Mouse (Mus musculus): ENCODE data around the gene Spin1. TPM values are rescaled to one million over a fixed set of nuclear protein-coding genes. Genes with fewer than 3 reads are reported as not detected.

Gene Spin1
- polyA plus RNA-seq, 1 experiment from 2014 or later: 39.5 TPM

- no peak for DNase-seq (ENCODE audit: low spot score)
- 11% methylated on average over 4 of the region's 4 CpGs for WGBS
- Histone ChIP-seq H3K9me3 (ENCODE audit: control insufficient read depth, low read length) (no peaks in the 10 kb centered on the region), H3K9ac (ENCODE audit: low read depth, low read length) (no peak overlapping the region), H3K27me3 (replicated peaks; ENCODE audit: control insufficient read depth, insufficient read depth, low read length) (no peaks in the 10 kb centered on the region), H3K4me3 (ENCODE audit: low read depth, low read length) (no peak overlapping the region), H3K4me2 (peak overlapping the region; percentile 50), H3K27ac (ENCODE audit: low read depth, low read length) (0 out of 2 replicates have a peak overlapping the region, but pooled peaks have one; percentile 8), H3K4me1 (replicated peaks; ENCODE audit: control insufficient read depth, insufficient read depth, low read length) (peaks cover 38% of the 10 kb centered on the region), H3K36me3 (ENCODE audit: control insufficient read depth, insufficient read depth, low read length) (no peaks in the 10 kb centered on the region)
- ATAC-seq (replicated peaks; ENCODE audit: low FRiP score): no peak; the same call in 1 of the 2 replicates
These were observed 20.1 kb downstream of the Spin1 start for GRCm38 (mm10) chr13:51120734-51121133.

GRCm38 (mm10) chr13:51121966-51122365 is 21.3 kb downstream of the Spin1 start:
- Histone ChIP-seq H3K36me3 (ENCODE audit: control insufficient read depth, insufficient read depth, low read length) (no peaks in the 10 kb centered on the region), H3K9ac (ENCODE audit: low read depth, low read length) (no peak overlapping the region), H3K4me3 (ENCODE audit: low read depth, low read length) (no peak overlapping the region), H3K9me3 (ENCODE audit: control insufficient read depth, low read length) (no peaks in the 10 kb centered on the region), H3K4me1 (replicated peaks; ENCODE audit: control insufficient read depth, insufficient read depth, low read length) (peaks cover 36% of the 10 kb centered on the region), H3K4me2 (no peak overlapping the region), H3K27ac (ENCODE audit: low read depth, low read length) (no peak overlapping the region), H3K27me3 (replicated peaks; ENCODE audit: control insufficient read depth, insufficient read depth, low read length) (no peaks in the 10 kb centered on the region)
- DNase-seq (ENCODE audit: low spot score) (no peak), ATAC-seq (replicated peaks; ENCODE audit: low FRiP score) (no peak)
- 26% methylated on average over 1 of the region's 1 CpGs for WGBS

- Histone ChIP-seq H3K9ac (ENCODE audit: low read depth, low read length) (no peak overlapping the region), H3K4me3 (ENCODE audit: low read depth, low read length) (no peak overlapping the region), H3K27ac (ENCODE audit: low read depth, low read length) (no peak overlapping the region), H3K4me1 (replicated peaks; ENCODE audit: control insufficient read depth, insufficient read depth, low read length) (peaks cover 36% of the 10 kb centered on the region), H3K9me3 (ENCODE audit: control insufficient read depth, low read length) (no peaks in the 10 kb centered on the region), H3K36me3 (ENCODE audit: control insufficient read depth, insufficient read depth, low read length) (no peaks in the 10 kb centered on the region), H3K4me2 (no peak overlapping the region), H3K27me3 (replicated peaks; ENCODE audit: control insufficient read depth, insufficient read depth, low read length) (no peaks in the 10 kb centered on the region)
- DNase-seq (ENCODE audit: low spot score) (no peak), ATAC-seq (replicated peaks; ENCODE audit: low FRiP score) (no peak)
- 85% methylated on average over 8 of the region's 8 CpGs for WGBS
These were observed 22.1 kb downstream of the Spin1 start for GRCm38 (mm10) chr13:51122771-51123170.

GRCm38 (mm10) chr13:51125357-51125756 is 24.7 kb downstream of the Spin1 start:
- Histone ChIP-seq H3K36me3 (ENCODE audit: control insufficient read depth, insufficient read depth, low read length) (no peaks in the 10 kb centered on the region), H3K4me1 (replicated peaks; ENCODE audit: control insufficient read depth, insufficient read depth, low read length) (peaks cover 27% of the 10 kb centered on the region), H3K27me3 (replicated peaks; ENCODE audit: control insufficient read depth, insufficient read depth, low read length) (no peaks in the 10 kb centered on the region), H3K4me3 (ENCODE audit: low read depth, low read length) (no peak overlapping the region), H3K4me2 (no peak overlapping the region), H3K27ac (ENCODE audit: low read depth, low read length) (no peak overlapping the region), H3K9me3 (ENCODE audit: control insufficient read depth, low read length) (no peaks in the 10 kb centered on the region), H3K9ac (ENCODE audit: low read depth, low read length) (no peak overlapping the region)
- 74% methylated on average over 8 of the region's 8 CpGs for WGBS
- DNase-seq (ENCODE audit: low spot score) (no peak), ATAC-seq (replicated peaks; ENCODE audit: low FRiP score) (no peak)

- Histone ChIP-seq H3K36me3 (ENCODE audit: control insufficient read depth, insufficient read depth, low read length) (peaks cover 2% of the 10 kb centered on the region; the same call in 1 of the 2 replicates), H3K27me3 (replicated peaks; ENCODE audit: control insufficient read depth, insufficient read depth, low read length) (no peaks in the 10 kb centered on the region), H3K27ac (ENCODE audit: low read depth, low read length) (no peak overlapping the region), H3K4me3 (ENCODE audit: low read depth, low read length) (no peak overlapping the region), H3K4me1 (replicated peaks; ENCODE audit: control insufficient read depth, insufficient read depth, low read length) (peaks cover 10% of the 10 kb centered on the region), H3K4me2 (no peak overlapping the region), H3K9me3 (ENCODE audit: control insufficient read depth, low read length) (no peaks in the 10 kb centered on the region), H3K9ac (ENCODE audit: low read depth, low read length) (no peak overlapping the region)
- ATAC-seq (replicated peaks; ENCODE audit: low FRiP score) (no peak), DNase-seq (ENCODE audit: low spot score) (no peak)
- 39% methylated on average over 2 of the region's 2 CpGs for WGBS
These were observed 27.2 kb downstream of the Spin1 start for GRCm38 (mm10) chr13:51127906-51128305.

- WGBS: 93% methylated on average over 7 of the region's 7 CpGs
- DNase-seq (ENCODE audit: low spot score): no peak
- no peaks in the 10 kb centered on the region for H3K27me3 ChIP-seq (replicated peaks; ENCODE audit: control insufficient read depth, insufficient read depth, low read length)
- H3K4me2 ChIP-seq: no peak overlapping the region
- no peaks in the 10 kb centered on the region for H3K9me3 ChIP-seq (ENCODE audit: control insufficient read depth, low read length)
- H3K36me3 ChIP-seq (ENCODE audit: control insufficient read depth, insufficient read depth, low read length): peaks cover 2% of the 10 kb centered on the region; the same call in 1 of the 2 replicates
- H3K4me1 ChIP-seq (replicated peaks; ENCODE audit: control insufficient read depth, insufficient read depth, low read length): peaks cover 10% of the 10 kb centered on the region
- H3K27ac ChIP-seq (ENCODE audit: low read depth, low read length): no peak overlapping the region
- ATAC-seq (replicated peaks; ENCODE audit: low FRiP score): no peak
- no peak overlapping the region for H3K9ac ChIP-seq (ENCODE audit: low read depth, low read length)
- no peak overlapping the region for H3K4me3 ChIP-seq (ENCODE audit: low read depth, low read length)
These were observed 27.7 kb downstream of the Spin1 start for GRCm38 (mm10) chr13:51128417-51128816.

- Histone ChIP-seq H3K36me3 (ENCODE audit: control insufficient read depth, insufficient read depth, low read length) (peaks cover 5% of the 10 kb centered on the region; the same call in 1 of the 2 replicates), H3K4me2 (no peak overlapping the region), H3K27me3 (replicated peaks; ENCODE audit: control insufficient read depth, insufficient read depth, low read length) (no peaks in the 10 kb centered on the region), H3K4me3 (ENCODE audit: low read depth, low read length) (no peak overlapping the region), H3K9ac (ENCODE audit: low read depth, low read length) (no peak overlapping the region), H3K27ac (ENCODE audit: low read depth, low read length) (no peak overlapping the region), H3K9me3 (ENCODE audit: control insufficient read depth, low read length) (no peaks in the 10 kb centered on the region), H3K4me1 (replicated peaks; ENCODE audit: control insufficient read depth, insufficient read depth, low read length) (no peaks in the 10 kb centered on the region)
- ATAC-seq (replicated peaks; ENCODE audit: low FRiP score): no peak
- 76% methylated on average over 10 of the region's 10 CpGs for WGBS
- no peak for DNase-seq (ENCODE audit: low spot score)
These were observed 30.5 kb downstream of the Spin1 start for GRCm38 (mm10) chr13:51131179-51131578.

- Histone ChIP-seq H3K9ac (ENCODE audit: low read depth, low read length) (no peak overlapping the region), H3K36me3 (ENCODE audit: control insufficient read depth, insufficient read depth, low read length) (peaks cover 9% of the 10 kb centered on the region; the same call in 1 of the 2 replicates), H3K9me3 (ENCODE audit: control insufficient read depth, low read length) (no peaks in the 10 kb centered on the region), H3K27me3 (replicated peaks; ENCODE audit: control insufficient read depth, insufficient read depth, low read length) (no peaks in the 10 kb centered on the region), H3K4me1 (replicated peaks; ENCODE audit: control insufficient read depth, insufficient read depth, low read length) (peaks cover 3% of the 10 kb centered on the region; the same call in 1 of the 2 replicates), H3K27ac (ENCODE audit: low read depth, low read length) (no peak overlapping the region), H3K4me2 (no peak overlapping the region), H3K4me3 (ENCODE audit: low read depth, low read length) (no peak overlapping the region)
- ATAC-seq (replicated peaks; ENCODE audit: low FRiP score): no peak
- 70% methylated on average over 4 of the region's 4 CpGs for WGBS
- no peak for DNase-seq (ENCODE audit: low spot score)
These were observed 35.6 kb downstream of the Spin1 start for GRCm38 (mm10) chr13:51136315-51136714.

GRCm38 (mm10) chr13:51136996-51137701 is 36.5 kb downstream of the Spin1 start:
- Histone ChIP-seq H3K9me3 (ENCODE audit: control insufficient read depth, low read length) (no peaks in the 10 kb centered on the region), H3K4me3 (ENCODE audit: low read depth, low read length) (no peak overlapping the region), H3K4me1 (replicated peaks; ENCODE audit: control insufficient read depth, insufficient read depth, low read length) (peaks cover 3% of the 10 kb centered on the region; the same call in 1 of the 2 replicates), H3K36me3 (ENCODE audit: control insufficient read depth, insufficient read depth, low read length) (peaks cover 9% of the 10 kb centered on the region; the same call in 1 of the 2 replicates), H3K9ac (ENCODE audit: low read depth, low read length) (no peak overlapping the region), H3K27me3 (replicated peaks; ENCODE audit: control insufficient read depth, insufficient read depth, low read length) (no peaks in the 10 kb centered on the region), H3K27ac (ENCODE audit: low read depth, low read length) (no peak overlapping the region), H3K4me2 (no peak overlapping the region)
- no peak for DNase-seq (ENCODE audit: low spot score)
- no peak for ATAC-seq (replicated peaks; ENCODE audit: low FRiP score)
- 71% methylated on average over 2 of the region's 2 CpGs for WGBS

Measured in liver, embryonic 11.5 days (tissue).